Mouse (Mus musculus) lung, adult 2 months (tissue): ENCODE results near the gene Tenm4.

Experiments used
- CTCF ChIP-seq: fragments of 200-500 bp; IDR thresholded peaks from 2 replicates; pipeline ENCODE4 v1.5.1; 2011; ENCODE audit warnings: mild to moderate bottlenecking, low read length, control low read depth; ENCODE audit not compliant: insufficient read depth
- POLR2A ChIP-seq: fragments of 200-500 bp; IDR thresholded peaks from 2 replicates; pipeline ENCODE4 v1.6.1; 2011; ENCODE audit warnings: low read depth, mild to moderate bottlenecking, control low read depth, low read length, borderline replicate concordance; ENCODE audit errors: extremely low read depth

GRCm38 (mm10) chr7:96708968-96709367 is 537.9 kb downstream of the Tenm4 start:
- no peak for TF ChIP-seq POLR2A
- no peak for TF ChIP-seq CTCF
